Mouse (Mus musculus): ENCODE data around the gene Cylc2.

The Cylc2 gene

DNA sequence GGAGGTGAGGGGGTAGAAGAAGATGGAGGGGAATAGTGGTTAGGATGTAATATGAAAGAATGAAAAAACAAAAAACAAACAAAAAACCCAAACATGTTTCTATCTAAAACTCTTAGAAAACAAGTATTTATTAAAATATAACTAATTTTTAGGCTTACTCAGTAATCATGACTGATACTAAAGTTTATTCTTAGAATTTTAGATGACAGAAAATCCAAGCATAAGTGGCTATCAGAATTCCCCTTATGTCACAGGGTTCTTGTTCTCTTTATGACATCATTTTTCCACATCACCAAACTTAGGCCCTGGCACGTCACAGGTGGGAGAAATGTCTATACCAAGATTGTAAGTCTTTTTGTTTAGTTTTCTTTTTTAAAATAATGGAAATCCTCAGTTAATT is at the start of gene Cylc2:
Gene Cylc2 (plus strand): TSS at position 301 of the 400 bp plus-strand sequence.
- no peak for DNase-seq (ENCODE audit: low spot score)
